Mouse (Mus musculus) cortical plate, adult 2 months (tissue): Measurements from ENCODE around the gene Rps6ka1.

Experiments used
- CTCF ChIP-seq: fragments of 200-500 bp; IDR thresholded peaks from 2 replicates; pipeline ENCODE4 v1.5.1; 2011; ENCODE audit warnings: mild to moderate bottlenecking, control low read depth, low read length; ENCODE audit not compliant: insufficient read depth; ENCODE audit errors: extremely low read depth
- POLR2A ChIP-seq: fragments of 200-500 bp; IDR thresholded peaks from 2 replicates; pipeline ENCODE4 v1.6.1; 2011; ENCODE audit warnings: mild to moderate bottlenecking, low read length, control low read depth; ENCODE audit not compliant: insufficient read depth; ENCODE audit errors: extremely low read depth

DNA sequence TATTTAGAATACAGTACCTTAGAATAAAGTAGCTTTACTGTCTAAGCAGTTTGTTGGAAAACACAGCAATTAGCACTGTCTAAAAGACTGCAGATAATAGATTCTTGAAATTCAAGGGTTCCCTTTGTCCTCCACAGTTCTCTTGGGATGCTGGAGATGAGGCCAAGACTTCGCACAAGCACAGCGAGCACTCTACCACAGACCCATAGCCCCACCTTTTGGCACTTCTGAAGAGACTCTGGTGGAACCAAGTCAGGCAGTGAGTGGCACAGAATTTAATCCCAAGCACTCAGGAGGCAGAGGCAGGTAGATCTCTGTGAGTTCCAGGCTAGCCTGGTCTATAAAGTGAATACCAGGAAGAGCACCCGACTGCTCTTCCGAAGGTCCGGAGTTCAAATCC is 70.2 kb downstream of the Rps6ka1 start:
- TF ChIP-seq CTCF (no peak), POLR2A (no peak)
